Mouse (Mus musculus): ENCODE measurements around the gene 2010111I01Rik.

The 2010111I01Rik gene

GRCm38 (mm10) chr13:63280344-63280743 lies 315.7 kb downstream of the 2010111I01Rik start:
- no peak for DNase-seq (ENCODE audit: extremely low read depth, low read depth)

DNA sequence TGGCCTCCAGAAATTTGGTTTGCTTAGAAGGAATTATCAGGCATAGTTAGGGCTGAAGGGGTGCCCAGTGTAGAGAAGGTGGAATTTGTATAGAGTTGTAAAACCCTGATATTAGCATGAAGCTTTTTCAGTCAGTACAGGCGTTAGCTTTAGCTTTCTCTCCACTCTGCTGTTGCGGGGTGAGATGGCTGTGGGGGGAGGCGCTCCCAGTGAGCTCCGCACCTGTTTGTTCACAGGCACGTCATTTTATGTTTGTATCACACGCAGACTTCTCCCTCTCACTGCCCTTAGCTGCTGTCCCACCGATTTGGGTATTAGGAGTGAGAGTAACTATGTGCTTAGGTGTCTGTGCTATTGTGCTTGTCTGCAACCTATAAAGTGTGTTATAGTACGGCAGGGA lies 316.5 kb downstream of the 2010111I01Rik start:
- DNase-seq (ENCODE audit: extremely low read depth, low read depth), result no peak

- no peak for DNase-seq (ENCODE audit: extremely low read depth, low read depth)
Observed at GRCm38 (mm10) chr13:63283236-63283635, 318.5 kb downstream of the 2010111I01Rik start.

- DNase-seq (ENCODE audit: extremely low read depth, low read depth), result no peak
Observed at GRCm38 (mm10) chr13:63284748-63285147, 320.1 kb downstream of the 2010111I01Rik start.

DNA sequence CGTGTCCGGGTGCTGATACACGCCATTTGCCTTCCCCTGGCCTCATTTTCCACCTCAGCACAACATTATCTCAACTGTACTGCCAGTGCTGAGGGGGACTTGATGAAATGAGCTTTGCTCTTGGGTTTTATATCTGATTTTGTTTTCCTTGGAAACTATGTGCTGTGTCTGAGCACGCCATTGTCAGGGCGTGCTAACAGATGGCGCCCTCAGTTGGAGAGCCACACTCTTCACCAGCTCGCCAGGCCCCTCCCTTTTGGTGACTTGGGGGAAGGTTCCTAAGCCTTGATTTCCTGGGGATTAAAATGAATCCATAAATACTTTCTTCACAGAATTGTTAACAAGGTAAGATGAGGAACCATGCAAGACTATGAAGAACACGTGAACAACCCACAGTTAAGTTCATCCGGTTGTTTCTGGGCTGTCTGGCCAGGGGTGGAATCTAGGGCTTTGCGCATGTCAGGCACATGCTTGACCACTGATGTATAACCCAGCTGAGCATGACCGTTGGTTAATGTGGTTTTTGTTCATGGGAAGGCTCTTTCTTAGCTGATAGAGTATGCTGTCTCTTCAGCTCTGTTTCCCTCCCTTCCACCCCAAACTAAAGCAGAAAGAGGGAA lies 321.9 kb downstream of the 2010111I01Rik start:
- no peak for DNase-seq (ENCODE audit: extremely low read depth, low read depth)

DNA sequence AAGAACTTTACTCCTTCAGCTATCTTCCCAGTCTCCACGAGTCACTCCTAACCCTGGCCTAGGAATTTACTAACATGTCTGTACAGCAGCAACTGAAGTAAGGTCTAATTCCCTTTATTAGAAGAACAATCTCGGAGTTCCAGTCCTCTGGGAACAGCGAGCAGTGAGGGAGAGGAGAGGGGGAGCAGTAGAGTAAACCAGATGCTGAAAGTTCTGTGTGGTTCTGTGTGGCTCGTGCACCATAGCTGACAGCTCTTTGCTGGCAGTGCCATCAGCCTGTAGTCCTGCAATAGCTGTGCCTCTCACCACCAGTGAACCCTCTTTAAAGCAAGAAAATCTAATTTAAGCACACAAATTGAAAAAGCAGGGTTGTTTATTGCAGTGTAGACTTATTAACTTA lies 324.5 kb downstream of the 2010111I01Rik start:
- DNase-seq (ENCODE audit: extremely low read depth, low read depth), result no peak

- no peak for DNase-seq (ENCODE audit: extremely low read depth, low read depth)
Observed at GRCm38 (mm10) chr13:63289687-63290086, 325.0 kb downstream of the 2010111I01Rik start.

DNA sequence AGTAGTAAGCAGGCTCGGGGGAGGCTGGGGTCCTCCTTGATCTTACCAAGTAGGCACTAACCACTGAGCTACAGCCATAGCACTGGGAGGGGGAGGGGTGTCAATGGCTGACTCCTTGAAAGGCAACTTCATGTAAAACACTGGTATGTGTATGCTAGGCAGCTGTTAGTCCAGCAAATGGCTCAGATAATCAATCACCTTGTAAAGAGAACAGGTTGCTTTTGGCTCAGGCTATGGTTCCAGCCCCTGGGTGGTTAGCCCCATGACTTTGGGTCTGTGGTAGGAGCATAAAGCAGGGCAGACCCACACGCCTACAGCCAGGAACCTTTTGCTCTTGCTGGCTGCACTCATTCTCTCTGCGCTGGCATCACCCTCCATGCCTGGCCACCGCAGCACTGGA lies 325.4 kb downstream of the 2010111I01Rik start:
- no peak for DNase-seq (ENCODE audit: extremely low read depth, low read depth)

- no peak for DNase-seq (ENCODE audit: extremely low read depth, low read depth)
Observed at GRCm38 (mm10) chr13:63291016-63291415, 326.3 kb downstream of the 2010111I01Rik start.

GRCm38 (mm10) chr13:63293647-63294046 lies 329.0 kb downstream of the 2010111I01Rik start:
- no peak for DNase-seq (ENCODE audit: extremely low read depth, low read depth)

DNA sequence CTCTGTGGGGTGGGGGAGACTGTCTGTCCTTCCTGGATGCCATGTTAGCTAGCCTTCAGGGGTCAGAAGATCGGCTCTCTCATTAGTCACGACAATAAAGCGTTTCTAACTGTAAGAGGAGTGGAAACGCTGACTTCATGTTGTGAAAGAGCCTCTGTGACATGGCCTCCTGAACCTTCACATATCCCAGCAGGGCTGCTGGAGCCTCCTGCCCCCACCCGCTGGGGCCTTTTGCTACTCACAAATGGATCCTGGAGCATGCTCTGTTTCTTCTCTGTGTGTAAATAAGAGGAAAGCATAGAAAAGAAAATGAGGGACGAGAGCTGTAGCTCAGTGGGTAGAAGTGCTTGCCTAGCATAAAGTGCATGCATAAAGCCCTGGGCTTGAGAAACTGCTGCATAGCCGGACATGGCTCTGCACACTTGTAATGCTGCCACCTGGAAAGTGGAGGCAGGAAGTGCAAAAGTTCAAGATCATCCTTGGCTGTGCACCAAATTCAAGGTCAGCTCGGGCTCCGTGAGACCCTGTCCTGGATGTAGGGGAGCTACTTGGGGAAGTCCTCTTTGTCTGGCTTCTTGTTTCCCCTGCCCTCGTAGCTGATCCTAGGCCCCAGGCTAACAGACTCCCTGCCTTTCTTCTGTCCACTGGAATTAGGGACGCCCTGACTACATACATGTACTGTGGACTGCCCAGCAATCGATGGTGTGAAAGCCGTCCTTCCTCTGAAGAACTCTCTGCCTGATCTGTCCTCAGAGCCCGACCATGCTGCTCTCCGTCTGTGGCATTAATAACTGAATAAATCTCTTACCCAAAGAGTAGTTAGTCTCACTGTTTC lies 329.9 kb downstream of the 2010111I01Rik start:
- no peak for DNase-seq (ENCODE audit: extremely low read depth, low read depth)

GRCm38 (mm10) chr13:63296300-63296699 lies 331.6 kb downstream of the 2010111I01Rik start:
- DNase-seq (ENCODE audit: extremely low read depth, low read depth), result no peak

DNA sequence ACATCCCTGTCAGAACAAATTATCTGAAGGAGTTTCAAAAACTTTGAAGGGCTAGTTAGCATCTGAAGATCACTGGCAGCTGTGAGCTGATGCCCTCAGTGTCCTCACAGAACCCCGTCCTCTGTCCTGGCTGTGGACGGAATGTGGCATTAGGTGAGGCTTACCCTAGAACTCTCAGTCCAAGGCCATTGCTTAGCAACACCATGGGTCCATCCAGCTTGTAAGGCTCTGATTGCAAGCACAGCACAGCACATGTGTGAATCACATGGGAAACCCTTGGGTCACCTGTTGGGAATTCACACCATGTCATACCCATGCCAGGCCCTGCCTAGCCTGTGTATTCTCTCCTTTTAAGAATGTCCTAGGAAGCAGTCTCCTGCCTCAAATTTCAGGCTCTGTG lies 332.3 kb downstream of the 2010111I01Rik start:
- DNase-seq (ENCODE audit: extremely low read depth, low read depth), result no peak

GRCm38 (mm10) chr13:63297933-63298332 lies 333.2 kb downstream of the 2010111I01Rik start:
- DNase-seq (ENCODE audit: extremely low read depth, low read depth), result no peak

GRCm38 (mm10) chr13:63298931-63299330 lies 334.2 kb downstream of the 2010111I01Rik start:
- no peak for DNase-seq (ENCODE audit: extremely low read depth, low read depth)

GRCm38 (mm10) chr13:63300929-63301328 lies 336.2 kb downstream of the 2010111I01Rik start:
- no peak for DNase-seq (ENCODE audit: extremely low read depth, low read depth)

DNA sequence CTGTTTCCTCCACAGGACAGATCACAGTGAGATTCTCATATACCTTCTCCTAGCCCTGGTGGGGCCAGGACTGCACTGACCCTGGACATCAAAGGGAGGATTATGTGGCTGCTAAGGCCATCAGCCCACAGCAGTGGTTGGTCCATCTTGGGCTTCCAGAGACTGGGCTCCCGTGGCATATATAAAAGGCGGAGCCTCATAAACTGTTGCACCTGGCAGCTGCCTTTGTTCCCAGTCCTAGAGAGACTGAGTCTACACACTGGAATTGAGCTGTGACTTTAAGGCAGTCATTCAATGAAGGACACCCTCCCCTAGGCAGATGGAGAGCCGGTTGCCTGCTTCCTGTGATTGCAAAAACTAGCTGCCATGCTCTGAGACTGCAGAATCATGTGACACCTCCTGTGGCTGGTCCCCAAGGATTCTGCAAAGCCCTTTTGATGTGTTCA lies 337.1 kb downstream of the 2010111I01Rik start:
- DNase-seq (ENCODE audit: extremely low read depth, low read depth), result no peak

DNA sequence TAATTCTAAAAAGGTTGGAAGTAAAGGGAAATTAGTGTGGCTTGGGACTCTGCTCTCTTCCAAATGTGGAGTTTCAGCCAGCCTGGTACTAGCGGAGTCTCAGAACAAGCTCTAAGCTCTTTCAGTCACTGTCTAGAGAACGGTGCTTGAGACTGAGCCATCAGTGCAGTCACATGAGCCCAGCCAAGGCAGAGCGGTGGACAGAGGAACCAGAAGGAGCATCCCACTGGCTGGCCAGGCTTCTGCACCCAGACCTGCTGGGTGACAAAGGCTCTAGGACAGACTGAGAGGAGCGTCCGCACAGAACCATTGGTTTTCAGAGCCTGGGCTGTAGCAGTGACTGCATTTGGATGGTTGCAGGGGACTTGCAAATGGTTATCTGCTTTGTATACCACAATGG lies 337.7 kb downstream of the 2010111I01Rik start:
- DNase-seq (ENCODE audit: extremely low read depth, low read depth), result no peak

GRCm38 (mm10) chr13:63304124-63304792 lies 339.6 kb downstream of the 2010111I01Rik start:
- no peak for DNase-seq (ENCODE audit: extremely low read depth, low read depth)

- DNase-seq (ENCODE audit: extremely low read depth, low read depth), result no peak
Observed at GRCm38 (mm10) chr13:63304799-63305159, 340.1 kb downstream of the 2010111I01Rik start.

GRCm38 (mm10) chr13:63305160-63306011 lies 340.7 kb downstream of the 2010111I01Rik start:
- no peak for DNase-seq (ENCODE audit: extremely low read depth, low read depth)

Measured in MEL-GATA-1-ER (cell line).